Mouse (Mus musculus): ENCODE results near the gene Phf14.

DNA sequence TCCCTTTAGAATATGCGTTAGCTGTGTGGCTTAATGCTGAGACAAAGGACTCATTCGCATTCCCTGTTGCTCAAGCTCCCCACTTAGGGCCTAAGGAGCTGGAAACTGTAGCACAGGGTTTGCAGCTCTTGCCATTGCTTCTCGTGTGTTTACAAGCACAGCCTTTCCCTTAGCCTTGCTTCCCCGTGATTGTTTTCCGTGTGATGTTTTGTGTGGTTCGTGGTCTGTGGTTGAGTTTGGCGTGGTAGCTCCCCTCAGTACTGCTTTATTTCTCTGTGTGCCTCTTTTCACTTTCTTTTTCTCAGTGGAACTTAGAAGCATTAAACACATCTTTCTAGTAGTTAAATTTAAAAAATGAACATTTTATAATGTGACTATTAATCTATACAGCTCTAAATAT, 130.7 kb downstream of the Phf14 start:
- no peak for TF ChIP-seq CTCF (IDR thresholded peaks at IDR 0.05; ENCODE audit: low read depth)
- no peak for TF ChIP-seq EP300 (IDR thresholded peaks at IDR 0.05; ENCODE audit: low read depth)

Measured in heart, postnatal 0 days (tissue).